Mouse (Mus musculus) myocyte (in vitro differentiated cells): ENCODE measurements around the gene Asb14.

Source experiments
- CEBPB ChIP-seq: IDR thresholded peaks from 2 replicates; pipeline ENCODE4 v1.6.1; 2011; ENCODE audit warnings: mild to moderate bottlenecking, moderate library complexity; ENCODE audit not compliant: poor library complexity, insufficient read depth, severe bottlenecking
- MYOG ChIP-seq, 3 experiments: IDR thresholded peaks; one replicate each; pipeline ENCODE4 v1.6.1; 2011; ENCODE audit warnings: control low read depth in 2 of 3, low read depth in 2 of 3, mild to moderate bottlenecking in 2 of 3; ENCODE audit not compliant: insufficient read length in 2 of 3, control insufficient read depth in 1 of 3, insufficient read depth in 1 of 3
- POLR2A ChIP-seq: IDR thresholded peaks from one replicate; pipeline ENCODE4 v1.6.1; 2011; ENCODE audit warnings: low read depth, mild to moderate bottlenecking, control low read depth, moderate library complexity; ENCODE audit not compliant: insufficient read length
- TCF12 ChIP-seq: IDR thresholded peaks from one replicate; pipeline ENCODE4 v1.6.1; 2011; ENCODE audit warnings: mild to moderate bottlenecking, control low read depth; ENCODE audit not compliant: poor library complexity, insufficient read depth, severe bottlenecking
- USF1 ChIP-seq: IDR thresholded peaks from one replicate; pipeline ENCODE4 v1.6.1; 2011; ENCODE audit warnings: low read depth, mild to moderate bottlenecking, control low read depth, moderate library complexity

DNA sequence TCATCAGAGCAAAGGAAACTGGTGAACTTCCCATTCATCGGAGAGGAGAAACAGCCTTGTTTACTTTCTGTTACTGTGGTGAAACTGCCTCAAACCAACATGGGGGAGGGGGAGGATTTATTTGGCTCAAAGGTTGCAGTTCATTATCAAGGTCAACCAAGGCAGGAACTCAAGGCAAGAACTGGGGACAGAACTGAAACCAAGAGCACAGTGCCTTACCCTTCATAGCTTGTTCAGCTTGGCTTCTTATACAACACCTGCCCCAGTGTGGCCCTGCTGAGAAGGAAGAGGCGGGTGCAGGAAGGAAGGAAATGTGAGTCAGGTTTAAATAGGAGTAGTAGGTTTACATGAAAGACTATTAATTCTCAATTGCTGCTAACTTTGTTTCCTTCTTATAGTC, 36.0 kb upstream of the Asb14 start:
- no peak for TF ChIP-seq USF1
- no peak for TF ChIP-seq CEBPB
- TF ChIP-seq MYOG (IDR thresholded peaks at IDR 0.05; ENCODE audit: control insufficient read depth in 1 of 3, insufficient read depth in 1 of 3, insufficient read length in 2 of 3, low read depth in 2 of 3) = no peak
- TF ChIP-seq TCF12 = no peak
- no peak for TF ChIP-seq POLR2A
